Mouse (Mus musculus) liver, embryonic 12.5 days (tissue): ENCODE data around the gene Fuca1. TPM values are rescaled to one million over a fixed set of nuclear protein-coding genes. Genes with fewer than 3 reads are reported as not detected.

Experiments used
- ATAC-seq: fragments of 200-750 bp; cut with Nextera tagmentation; 2 replicates; pipeline ENCODE4 v1.8.0; 2017; ENCODE audit warnings: moderate number of reproducible peaks, mild to moderate bottlenecking, moderate library complexity
- H3K27ac ChIP-seq: fragments of 300-500 bp; sonication (generic); 2 replicates; pipeline ENCODE4 v1.5.1; 2016; ENCODE audit warnings: mild to moderate bottlenecking
- H3K27me3 ChIP-seq: fragments of 300-500 bp; sonication (generic); replicated peaks from 2 replicates; pipeline ENCODE4 v1.6.1; 2016; ENCODE audit warnings: mild to moderate bottlenecking, moderate library complexity
- H3K36me3 ChIP-seq: fragments of 300-500 bp; sonication (generic); 2 replicates; pipeline ENCODE4 v1.6.1; 2016; ENCODE audit warnings: mild to moderate bottlenecking, moderate library complexity
- H3K4me1 ChIP-seq: fragments of 300-500 bp; sonication (generic); 2 replicates; pipeline ENCODE4 v1.6.1; 2016
- H3K4me2 ChIP-seq: fragments of 300-500 bp; sonication (generic); 2 replicates; pipeline ENCODE4 v1.6.1; 2016; ENCODE audit warnings: mild to moderate bottlenecking, moderate library complexity
- H3K4me3 ChIP-seq: fragments of 300-500 bp; sonication (generic); 2 replicates; pipeline ENCODE4 v1.5.1; 2016; ENCODE audit warnings: mild to moderate bottlenecking, moderate library complexity
- H3K9ac ChIP-seq: fragments of 300-500 bp; sonication (generic); 2 replicates; pipeline ENCODE4 v1.6.1; 2016; ENCODE audit warnings: mild to moderate bottlenecking, moderate library complexity
- H3K9me3 ChIP-seq: fragments of 300-500 bp; sonication (generic); replicated peaks from 2 replicates; pipeline ENCODE4 v1.6.1; 2016; ENCODE audit warnings: mild to moderate bottlenecking, moderate library complexity
- WGBS: fragments of 180-500 bp; shearing (Covaris S2); methylation state at CpG from one replicate; pipeline ENCODE4 v1.1.7; 2016; ENCODE audit not compliant: insufficient replicate concordance; 5-methylcytosine and 5-hydroxymethylcytosine counted together
- polyA plus RNA-seq: library from polyadenylated mRNA; unstranded; fragments of >200 nt; fragmentation: Nextera tagmentation; extraction: Ambion mirVana; gene quantifications from 2 replicates; pipeline ENCODE4 v1.2.1, GENCODE M21; 2016

The Fuca1 gene
- polyA plus RNA-seq = 22.2 and 23.8 TPM in 2 replicates

DNA sequence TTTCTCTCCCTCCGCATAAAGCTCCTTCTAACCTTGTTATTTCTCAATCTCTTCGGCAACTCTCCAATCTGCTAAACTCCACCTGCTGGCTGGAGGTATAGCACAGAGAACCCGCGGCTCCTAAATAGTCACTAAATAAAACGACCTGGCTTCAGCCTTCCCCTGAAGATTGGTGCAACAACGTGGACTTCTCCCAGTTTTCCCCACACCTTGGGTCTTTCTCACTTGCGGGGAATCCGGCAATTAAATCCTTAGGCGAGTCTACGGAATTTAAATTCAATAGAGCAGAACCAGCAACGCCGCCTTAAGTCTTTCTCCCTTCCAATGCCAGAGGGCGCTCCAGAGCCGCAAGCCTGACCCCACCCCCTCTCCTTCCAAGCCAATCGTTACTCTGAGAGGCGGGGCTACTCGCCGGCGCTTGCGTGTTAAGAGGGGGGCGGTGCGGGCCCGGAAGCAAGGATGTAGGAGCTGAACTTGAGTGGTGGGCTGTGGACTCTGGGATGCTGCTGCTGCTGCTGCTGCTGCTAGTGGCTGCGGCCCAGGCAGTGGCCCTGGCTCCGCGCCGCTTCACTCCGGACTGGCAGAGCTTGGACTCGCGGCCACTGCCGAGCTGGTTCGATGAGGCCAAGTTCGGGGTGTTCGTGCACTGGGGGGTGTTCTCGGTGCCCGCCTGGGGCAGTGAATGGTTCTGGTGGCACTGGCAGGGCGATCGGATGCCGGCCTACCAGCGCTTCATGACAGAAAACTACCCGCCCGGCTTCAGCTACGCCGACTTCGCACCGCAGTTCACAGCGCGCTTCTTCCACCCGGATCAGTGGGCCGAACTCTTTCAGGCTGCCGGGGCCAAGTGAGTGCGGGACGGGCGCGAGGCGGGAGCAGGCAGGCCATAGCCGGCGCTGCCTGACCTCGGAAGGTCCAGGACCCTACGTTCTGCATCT is at the start of gene Fuca1:
Gene Fuca1, plus strand, starts transcription at position 432 of the 938 bp plus-strand sequence.
- H3K4me3 ChIP-seq = peak within 1 kb of the TSS; percentile 97
- peak within 1 kb of the TSS; percentile 87 for H3K9ac ChIP-seq
- peak within 1 kb of the TSS; percentile 95 for H3K4me2 ChIP-seq
- peaks cover 31% of the 10 kb centered on the region for H3K4me1 ChIP-seq
- H3K27ac ChIP-seq = peak within 1 kb of the TSS; percentile 69
- WGBS = 2% methylated on average over 60 of the region's 60 CpGs
- H3K36me3 ChIP-seq = peaks cover 55% of the 10 kb centered on the region
- H3K27me3 ChIP-seq = no peaks in the 10 kb centered on the region
- peak; percentile 94 for ATAC-seq
- H3K9me3 ChIP-seq = 0 out of 2 replicates have a peak, but pooled peaks cover 4% of the 10 kb centered on the region

DNA sequence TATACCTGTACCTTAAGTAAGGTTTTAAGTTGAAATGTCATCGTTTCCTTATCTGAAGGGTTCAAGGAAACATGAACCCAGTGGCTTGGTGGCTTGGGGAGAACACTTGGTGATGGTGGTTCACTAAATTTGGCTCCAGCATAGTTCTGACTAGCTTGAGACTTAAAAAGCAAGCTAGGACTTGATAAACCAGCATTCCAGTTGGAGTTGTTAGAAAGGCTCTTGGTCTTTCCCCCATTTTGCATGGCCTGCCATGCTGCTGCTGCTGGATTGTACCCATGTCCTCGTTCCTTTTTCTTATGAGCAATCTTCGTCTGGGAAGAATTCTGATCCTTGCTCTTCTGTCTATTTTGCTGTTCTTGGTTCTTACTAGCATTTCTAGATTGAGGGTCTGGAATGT is 48.5 kb upstream of the Fuca1 start:
- Histone ChIP-seq H3K4me2 (peak overlapping the region; percentile 79), H3K4me1 (peaks cover 65% of the 10 kb centered on the region), H3K9me3 (no peaks in the 10 kb centered on the region), H3K9ac (peak overlapping the region; percentile 85), H3K4me3 (peak overlapping the region; percentile 72), H3K27me3 (no peaks in the 10 kb centered on the region), H3K36me3 (peaks cover 42% of the 10 kb centered on the region), H3K27ac (peak overlapping the region; percentile 96)
- 37% methylated on average over 3 of the region's 3 CpGs for WGBS
- no peak for ATAC-seq

DNA sequence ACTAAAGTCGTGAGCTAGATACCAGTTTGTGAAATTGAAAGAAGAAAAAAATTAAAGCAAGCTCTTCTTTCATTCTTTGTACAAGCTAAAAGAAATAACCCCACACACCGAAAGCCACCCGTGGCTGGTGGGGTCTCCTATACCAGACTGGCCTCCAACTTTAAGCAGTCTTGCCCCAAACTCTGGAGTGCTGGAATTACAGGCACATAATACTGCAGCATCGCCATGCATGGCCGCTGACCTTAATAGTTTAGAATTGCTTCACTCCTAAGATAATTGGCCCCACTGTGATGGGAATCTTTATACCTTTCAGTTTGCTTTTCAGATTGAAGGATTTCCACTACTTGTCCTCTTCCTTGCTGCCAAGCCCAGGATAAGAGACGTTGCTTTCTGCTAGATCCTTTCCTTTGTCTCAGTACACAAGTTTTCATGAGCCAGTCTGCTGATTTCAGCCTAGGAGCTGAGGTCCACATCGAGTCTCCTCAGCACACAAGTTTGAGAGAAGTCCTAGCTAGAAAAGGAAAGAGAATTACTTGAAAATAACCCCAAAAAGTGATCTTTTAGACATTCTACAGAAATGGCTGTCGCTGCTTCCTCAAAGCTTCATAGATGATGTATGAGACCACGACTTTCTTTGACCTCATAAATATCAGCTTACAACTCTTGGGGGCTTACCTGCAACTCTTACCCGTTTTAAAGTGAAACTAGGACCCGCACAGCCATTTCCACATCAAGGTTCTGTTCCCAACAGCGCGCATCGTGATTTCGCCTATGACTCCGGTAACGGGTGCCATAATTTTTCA is 47.7 kb upstream of the Fuca1 start:
- peak overlapping the region; percentile 72 for H3K4me3 ChIP-seq
- no peak for ATAC-seq
- WGBS = 12% methylated on average over 17 of the region's 17 CpGs
- H3K27ac ChIP-seq = peak overlapping the region; percentile 96
- peak overlapping the region; percentile 79 for H3K4me2 ChIP-seq
- H3K36me3 ChIP-seq = peaks cover 41% of the 10 kb centered on the region
- no peaks in the 10 kb centered on the region for H3K9me3 ChIP-seq
- peaks cover 67% of the 10 kb centered on the region for H3K4me1 ChIP-seq
- no peaks in the 10 kb centered on the region for H3K27me3 ChIP-seq
- H3K9ac ChIP-seq = peak overlapping the region; percentile 85

DNA sequence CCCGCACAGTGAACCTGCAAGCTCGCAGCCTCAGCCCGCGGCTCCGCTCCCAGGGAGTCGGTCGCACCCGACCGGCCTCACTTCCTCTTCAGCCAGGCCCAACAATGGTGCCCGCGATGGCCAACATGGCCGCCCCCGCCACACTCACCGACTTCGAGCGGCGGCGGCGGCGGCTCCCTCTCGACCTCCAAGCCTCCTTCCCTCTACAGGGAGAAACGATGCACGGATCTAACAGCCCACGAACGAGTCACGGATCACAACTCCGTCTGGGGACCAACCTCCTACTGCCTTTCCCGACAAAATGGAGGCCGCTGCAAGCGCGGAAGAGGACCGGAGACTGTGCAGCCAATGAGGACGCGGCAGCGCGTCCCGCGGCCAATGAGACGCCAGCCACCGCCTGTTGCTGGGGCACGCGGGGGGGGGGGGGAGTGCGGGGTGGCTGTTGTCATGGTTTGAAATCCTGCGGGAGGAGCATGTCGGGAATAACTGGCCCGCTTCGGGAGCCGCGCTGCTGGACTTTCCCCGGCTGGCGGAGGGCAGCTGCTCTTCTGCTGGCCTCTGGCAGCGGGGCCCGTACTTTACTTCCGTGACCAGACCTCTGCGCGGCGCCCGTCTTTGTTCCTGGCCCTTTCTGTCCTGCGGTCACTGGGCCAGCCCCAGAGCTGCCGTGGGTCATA is 46.9 kb upstream of the Fuca1 start, which contains the start of gene Pnrc2:
Gene Pnrc2, minus strand, starts transcription at position 325 of the 677 bp plus-strand sequence.
- H3K9ac ChIP-seq = peak within 1 kb of the TSS; percentile 85
- 3% methylated on average over 55 of the region's 60 CpGs for WGBS
- H3K4me3 ChIP-seq = peak within 1 kb of the TSS; percentile 72
- H3K4me1 ChIP-seq = peaks cover 67% of the 10 kb centered on the region
- H3K36me3 ChIP-seq = peaks cover 41% of the 10 kb centered on the region
- no peaks in the 10 kb centered on the region for H3K9me3 ChIP-seq
- H3K27me3 ChIP-seq = no peaks in the 10 kb centered on the region
- H3K4me2 ChIP-seq = peak within 1 kb of the TSS; percentile 79
- ATAC-seq = peak; percentile 94
- H3K27ac ChIP-seq = peak within 1 kb of the TSS; percentile 96

DNA sequence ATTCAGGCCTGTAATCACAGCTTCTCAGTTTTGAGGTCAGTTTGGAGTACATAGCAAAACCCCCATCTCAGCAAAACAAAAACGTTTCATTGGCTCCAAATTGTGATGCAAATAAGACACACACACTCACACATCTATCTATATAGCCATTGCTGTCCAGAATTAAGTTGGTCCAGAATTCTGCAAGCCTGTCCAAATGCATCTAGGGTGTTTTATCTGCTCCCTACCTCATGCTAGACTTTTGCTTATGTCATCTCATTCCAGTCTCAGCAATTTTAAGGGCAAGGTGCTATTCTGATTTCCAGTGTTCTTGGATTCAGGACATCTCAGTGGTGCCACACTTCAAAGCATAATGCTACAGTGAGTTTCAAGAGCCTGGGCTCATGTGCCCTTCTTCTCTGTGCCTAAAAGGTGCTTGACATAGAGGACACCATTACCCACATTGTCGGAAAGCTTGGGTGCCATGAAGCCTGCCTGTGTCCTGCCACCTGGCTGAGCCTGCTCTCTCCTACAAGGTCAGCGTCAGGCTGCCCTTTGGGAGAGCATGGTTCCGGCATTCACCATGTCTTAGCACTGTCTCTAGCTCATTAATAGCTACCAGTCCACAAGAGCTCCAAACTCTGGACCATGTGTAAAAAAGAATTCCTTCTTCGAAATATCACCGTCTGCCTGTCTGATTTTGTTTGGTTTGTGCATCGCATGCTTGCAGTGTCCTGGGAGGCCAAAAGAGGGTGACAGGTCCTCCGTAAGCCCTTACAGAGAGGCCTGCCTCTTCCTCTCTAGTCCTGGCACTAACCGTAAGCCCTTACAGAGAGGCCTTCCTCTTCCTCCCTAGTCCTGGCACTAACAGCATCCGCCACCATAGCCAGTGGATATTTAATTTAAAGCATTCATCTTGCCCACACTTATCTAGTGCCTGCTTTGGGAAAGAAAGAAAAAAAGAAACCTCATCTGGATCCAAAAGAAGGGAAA is 45.7 kb upstream of the Fuca1 start:
- peak overlapping the region; percentile 72 for H3K4me3 ChIP-seq

DNA sequence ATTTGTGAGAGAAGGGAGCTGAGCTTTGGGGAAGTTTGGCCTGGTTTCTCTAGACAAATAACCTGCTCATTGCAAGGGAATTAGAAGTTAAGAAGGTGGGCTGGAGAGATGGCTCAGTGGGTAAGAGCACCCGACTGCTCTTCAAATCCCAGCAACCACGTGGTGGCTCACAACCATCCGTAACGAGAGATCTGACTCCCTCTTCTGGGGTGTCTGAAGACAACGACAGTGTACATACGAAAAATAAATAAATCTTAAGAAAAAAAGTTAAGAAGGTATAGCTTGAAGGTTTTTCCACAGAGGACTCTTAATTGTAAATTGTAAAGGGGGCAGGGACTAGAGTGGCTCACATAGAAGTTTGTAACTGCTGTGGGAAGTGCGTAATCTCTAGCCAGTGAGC is 45.0 kb upstream of the Fuca1 start:
- WGBS = 29% methylated on average over 7 of the region's 7 CpGs
- Histone ChIP-seq H3K36me3 (peaks cover 23% of the 10 kb centered on the region), H3K9ac (peak overlapping the region; percentile 67), H3K4me2 (peak overlapping the region; percentile 78), H3K9me3 (no peaks in the 10 kb centered on the region), H3K27ac (peak overlapping the region; percentile 96), H3K27me3 (0 out of 2 replicates have a peak, but pooled peaks cover 3% of the 10 kb centered on the region), H3K4me3 (peak overlapping the region; percentile 50), H3K4me1 (peaks cover 51% of the 10 kb centered on the region)
- ATAC-seq = no peak

More for the DNA sequence above, 45.7 kb upstream of the Fuca1 start:
- Histone ChIP-seq H3K4me1 (peaks cover 56% of the 10 kb centered on the region), H3K36me3 (peaks cover 29% of the 10 kb centered on the region), H3K27me3 (no peaks in the 10 kb centered on the region), H3K4me2 (peak overlapping the region; percentile 79), H3K9me3 (no peaks in the 10 kb centered on the region), H3K9ac (peak overlapping the region; percentile 85), H3K27ac (peak overlapping the region; percentile 96)
- WGBS = 73% methylated on average over 10 of the region's 10 CpGs
- no peak for ATAC-seq

DNA sequence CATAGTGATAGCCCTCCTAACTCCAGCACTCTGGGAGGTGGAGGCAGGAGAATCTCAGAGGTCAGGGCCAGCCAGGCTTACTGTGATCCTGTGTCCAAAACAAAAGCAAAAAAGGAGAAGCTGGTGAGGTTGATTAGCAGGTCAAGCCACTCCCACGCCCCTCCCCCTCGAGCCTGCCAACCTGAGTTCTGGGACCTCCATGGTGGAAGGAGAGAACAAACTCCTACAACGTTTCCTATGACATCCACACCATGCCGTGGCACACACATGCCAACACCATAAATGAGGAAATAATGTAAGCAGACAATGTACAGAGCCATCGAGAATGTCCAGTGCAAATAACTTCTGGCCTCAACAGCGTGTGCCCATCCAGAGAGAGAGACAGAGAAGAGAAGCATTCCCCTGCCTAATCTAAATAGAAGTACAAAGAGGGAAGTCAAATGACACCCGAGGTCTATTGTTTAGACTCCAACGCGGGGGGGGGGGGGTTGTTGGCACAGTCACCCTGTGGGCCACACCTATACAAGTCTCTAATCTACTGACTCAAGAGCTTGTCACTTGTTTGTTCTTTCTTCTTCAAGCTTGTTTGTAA is 44.4 kb upstream of the Fuca1 start:
- peak overlapping the region; percentile 67 for H3K9ac ChIP-seq
- peak overlapping the region; percentile 50 for H3K4me3 ChIP-seq
- WGBS = 2% methylated on average over 9 of the region's 9 CpGs
- peak; percentile 19 for ATAC-seq
- H3K4me1 ChIP-seq = peaks cover 46% of the 10 kb centered on the region
- peak overlapping the region; percentile 96 for H3K27ac ChIP-seq
- H3K4me2 ChIP-seq = peak overlapping the region; percentile 78
- 0 out of 2 replicates have a peak, but pooled peaks cover 3% of the 10 kb centered on the region for H3K27me3 ChIP-seq
- peaks cover 17% of the 10 kb centered on the region for H3K36me3 ChIP-seq
- H3K9me3 ChIP-seq = no peaks in the 10 kb centered on the region

DNA sequence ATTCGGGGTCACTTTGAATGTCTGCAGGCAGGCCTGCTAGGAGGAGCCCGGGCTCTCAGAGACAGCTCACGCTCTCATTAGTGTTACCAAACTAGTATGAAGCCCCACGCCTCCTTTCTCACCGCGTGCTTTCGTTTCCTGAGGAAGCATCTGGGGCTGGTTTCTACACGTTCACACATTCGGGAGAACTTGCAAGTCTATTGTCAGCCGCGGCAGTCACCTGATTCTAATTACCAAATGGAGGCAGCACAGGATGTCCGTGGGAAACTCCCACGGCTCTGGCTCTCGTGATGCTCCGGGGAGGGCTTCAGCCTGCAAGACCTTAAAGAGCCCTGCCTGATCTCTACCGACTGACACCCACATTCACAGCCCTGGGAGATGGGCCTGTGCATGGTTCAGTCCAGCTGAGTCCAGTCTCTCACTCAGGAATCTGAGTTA is 43.9 kb upstream of the Fuca1 start:
- peak; percentile 17; the same call in 1 of the 2 replicates for ATAC-seq
- WGBS = 2% methylated on average over 16 of the region's 16 CpGs

DNA sequence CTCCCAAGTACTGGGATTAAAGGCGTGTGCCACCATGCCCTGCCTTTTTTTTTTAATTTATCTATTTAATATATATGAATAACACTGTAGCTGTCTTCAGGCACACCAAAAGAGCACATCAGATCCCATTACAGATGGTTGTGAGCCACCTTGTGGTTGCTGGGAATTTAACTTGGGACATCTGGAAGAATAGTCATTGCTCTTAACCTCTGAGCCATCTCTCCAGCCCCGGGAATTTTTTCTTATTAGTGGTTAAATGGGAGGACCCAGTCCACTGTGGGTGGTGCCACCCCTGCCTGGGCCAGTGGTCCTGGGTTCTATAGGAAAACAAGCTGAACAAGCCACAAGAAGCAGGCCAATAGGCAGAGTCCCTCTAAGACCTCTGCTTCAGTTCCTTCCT is 42.8 kb upstream of the Fuca1 start:
- Histone ChIP-seq H3K9ac (no peak overlapping the region; the same call in 1 of the 2 replicates), H3K4me2 (no peak overlapping the region), H3K27ac (no peak overlapping the region), H3K36me3 (peaks cover 2% of the 10 kb centered on the region), H3K27me3 (0 out of 2 replicates have a peak, but pooled peaks cover 3% of the 10 kb centered on the region), H3K9me3 (no peaks in the 10 kb centered on the region), H3K4me1 (peaks cover 33% of the 10 kb centered on the region), H3K4me3 (no peak overlapping the region)
- ATAC-seq = no peak
- WGBS = 55% methylated on average over 2 of the region's 2 CpGs

More for the DNA sequence above, 43.9 kb upstream of the Fuca1 start:
- Histone ChIP-seq H3K36me3 (peaks cover 13% of the 10 kb centered on the region), H3K9ac (peak overlapping the region; percentile 67), H3K27ac (peak overlapping the region; percentile 96), H3K4me2 (peak overlapping the region; percentile 78), H3K27me3 (0 out of 2 replicates have a peak, but pooled peaks cover 3% of the 10 kb centered on the region), H3K9me3 (no peaks in the 10 kb centered on the region), H3K4me1 (peaks cover 43% of the 10 kb centered on the region), H3K4me3 (peak overlapping the region; percentile 50)

DNA sequence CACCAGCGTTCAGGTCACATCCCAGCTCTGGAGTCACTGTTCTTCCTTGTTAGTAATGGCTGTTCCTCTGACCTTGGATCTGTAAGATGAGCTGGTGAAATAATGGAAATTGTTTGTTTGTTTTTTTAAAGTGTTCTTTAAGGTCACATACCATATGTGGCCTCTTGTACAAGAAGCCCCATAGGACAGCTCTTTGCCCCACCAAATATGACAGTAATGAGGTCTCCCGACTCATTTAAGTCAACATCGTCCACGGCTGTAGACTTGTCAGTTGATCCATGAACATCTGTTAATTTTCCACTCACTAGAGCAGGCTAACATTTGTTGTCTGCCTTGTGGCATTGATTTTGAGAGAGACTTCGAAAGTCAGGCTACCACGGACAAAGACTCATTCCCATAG is 41.5 kb upstream of the Fuca1 start:
- Histone ChIP-seq H3K27me3 (0 out of 2 replicates have a peak, but pooled peaks cover 3% of the 10 kb centered on the region), H3K36me3 (no peaks in the 10 kb centered on the region), H3K4me3 (no peak overlapping the region), H3K9me3 (no peaks in the 10 kb centered on the region), H3K4me2 (no peak overlapping the region), H3K9ac (no peak overlapping the region), H3K4me1 (peaks cover 42% of the 10 kb centered on the region), H3K27ac (no peak overlapping the region)
- ATAC-seq = no peak
- WGBS = 78% methylated on average over 6 of the region's 6 CpGs
